Mouse (Mus musculus) MN1 (cell line): Measurements from ENCODE around the gene Dact2.

Source experiments
- DNase-seq: peaks from one replicate; pipeline ENCODE4 v3.0.0-alpha.2; 2016; ENCODE audit warnings: low spot score

Dact2 gene

GRCm38 (mm10) chr17:14204061-14204460, at the start of gene Dact2:
TSS of gene Dact2 (minus strand) at chr17:14204304.
- no peak for DNase-seq

- DNase-seq: no peak
Measured at GRCm38 (mm10) chr17:14252456-14252855, 48.4 kb upstream of the Dact2 start.

- no peak for DNase-seq
Measured at GRCm38 (mm10) chr17:14250401-14250800, 46.3 kb upstream of the Dact2 start.

GRCm38 (mm10) chr17:14249595-14249994, 45.5 kb upstream of the Dact2 start:
- DNase-seq: no peak

GRCm38 (mm10) chr17:14247931-14248330, 43.8 kb upstream of the Dact2 start:
- DNase-seq: no peak

- DNase-seq: no peak
Measured at GRCm38 (mm10) chr17:14246266-14246665, 42.2 kb upstream of the Dact2 start.

GRCm38 (mm10) chr17:14244195-14244965, 40.3 kb upstream of the Dact2 start:
- no peak for DNase-seq

GRCm38 (mm10) chr17:14242634-14243033, 38.5 kb upstream of the Dact2 start:
- no peak for DNase-seq

GRCm38 (mm10) chr17:14239960-14240359, 35.9 kb upstream of the Dact2 start:
- DNase-seq: no peak

GRCm38 (mm10) chr17:14237134-14237533, 33.0 kb upstream of the Dact2 start:
- no peak for DNase-seq

- no peak for DNase-seq
Measured at GRCm38 (mm10) chr17:14234774-14235389, 30.8 kb upstream of the Dact2 start.

GRCm38 (mm10) chr17:14233658-14234057, 29.6 kb upstream of the Dact2 start:
- DNase-seq: no peak

- no peak for DNase-seq
Measured at GRCm38 (mm10) chr17:14232629-14233028, 28.5 kb upstream of the Dact2 start.

- DNase-seq: no peak
Measured at GRCm38 (mm10) chr17:14230698-14231430, 26.8 kb upstream of the Dact2 start.

- no peak for DNase-seq
Measured at GRCm38 (mm10) chr17:14228381-14228780, 24.3 kb upstream of the Dact2 start.

- no peak for DNase-seq
Measured at GRCm38 (mm10) chr17:14227601-14228000, 23.5 kb upstream of the Dact2 start.

- DNase-seq: no peak
Measured at GRCm38 (mm10) chr17:14226778-14227177, 22.7 kb upstream of the Dact2 start.

GRCm38 (mm10) chr17:14225982-14226652, 22.0 kb upstream of the Dact2 start:
- DNase-seq: no peak

- no peak for DNase-seq
Measured at GRCm38 (mm10) chr17:14221893-14222615, 17.9 kb upstream of the Dact2 start.

- DNase-seq: peak; percentile 18
Measured at GRCm38 (mm10) chr17:14220606-14221202, 16.6 kb upstream of the Dact2 start.

- no peak for DNase-seq
Measured at GRCm38 (mm10) chr17:14213976-14214529, 9.9 kb upstream of the Dact2 start.
